Mouse (Mus musculus) thymus, adult 2 months (tissue): ENCODE results near the gene Dysf.
"Not testable (repeated sequence)": the region's sequence is repeated elsewhere in the genome, so short reads cannot be mapped to it uniquely, and the experiment has no call there.

Source experiments
- CTCF ChIP-seq: fragments of 200-500 bp; IDR thresholded peaks from 2 replicates; pipeline ENCODE4 v1.5.1; 2012; ENCODE audit warnings: mild to moderate bottlenecking, control low read depth, low read length, moderate library complexity, borderline replicate concordance; ENCODE audit not compliant: control insufficient read depth, poor library complexity, insufficient read depth; ENCODE audit errors: extremely low read depth
- POLR2A ChIP-seq: fragments of 200-500 bp; IDR thresholded peaks from 2 replicates; pipeline ENCODE4 v1.6.1; 2012; ENCODE audit warnings: mild to moderate bottlenecking, low read length, control low read depth, moderate library complexity; ENCODE audit not compliant: control insufficient read depth, poor library complexity, insufficient read depth; ENCODE audit errors: extremely low read depth

GRCm38 (mm10) chr6:84032516-84032915 is 24.1 kb downstream of the Dysf start:
- not testable (repeated sequence) for TF ChIP-seq CTCF, POLR2A
